Mouse (Mus musculus): ENCODE results near the gene Sorl1. TPM values are rescaled to one million over a fixed set of nuclear protein-coding genes. Genes with fewer than 3 reads are reported as not detected.

Gene Sorl1
- polyA plus RNA-seq, 1 experiment from 2014 or later, result 3.6 TPM

DNA sequence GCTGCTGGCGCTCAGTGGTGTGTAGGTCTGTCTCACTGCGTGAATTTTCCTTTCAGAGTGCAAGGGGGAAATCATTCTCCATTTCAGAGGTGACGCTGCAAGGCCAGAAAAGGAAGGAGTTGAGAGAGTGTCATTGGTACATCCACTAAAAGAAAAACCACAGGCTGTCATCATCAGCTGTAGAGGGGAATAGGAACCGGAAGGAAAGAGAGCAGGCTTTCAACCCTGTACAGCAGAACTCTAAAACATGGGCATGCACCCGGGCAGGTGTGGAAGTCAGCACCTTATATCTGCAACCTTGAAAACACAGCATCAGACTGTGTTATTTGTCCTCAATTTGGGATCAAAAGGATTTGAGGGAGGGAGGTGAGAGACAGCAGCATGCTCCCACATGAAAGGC is 34.6 kb upstream of the Sorl1 start:
- peaks cover 2 to 4% of the 10 kb centered on the region in 2 experiments; a peak in 2 of 4 replicates for H3K4me1 ChIP-seq (ENCODE audit: control insufficient read depth in 2 of 2, insufficient read depth in 2 of 2, low read length in 2 of 2)
- no peak overlapping the region for H3K4me2 ChIP-seq (ENCODE audit: low read length)
- no peak overlapping the region for H3K9ac ChIP-seq (ENCODE audit: low read length)
- 63% methylated on average over 5 of the region's 5 CpGs for WGBS
- H3K36me3 ChIP-seq (ENCODE audit: control insufficient read depth, insufficient read depth, low read length), result no peaks in the 10 kb centered on the region
- no peak overlapping the region for H3K27ac ChIP-seq (replicated peaks in 1 of 2; ENCODE audit: control insufficient read depth in 1 of 2, insufficient read depth in 1 of 2, low read depth in 2 of 2, low read length in 2 of 2)
- no peaks in the 10 kb centered on the region for H3K27me3 ChIP-seq (ENCODE audit: control insufficient read depth, insufficient read depth, low read length)
- no peak overlapping the region for H3K4me3 ChIP-seq (ENCODE audit: control insufficient read depth in 1 of 2, insufficient read depth in 1 of 2, low read depth in 1 of 2, low read length in 2 of 2)
- H3K9me3 ChIP-seq (ENCODE audit: control insufficient read depth, low read length), result no peaks in the 10 kb centered on the region
- ATAC-seq (ENCODE audit: insufficient number of reproducible peaks, insufficient read depth, low FRiP score, low read depth), result no peak

DNA sequence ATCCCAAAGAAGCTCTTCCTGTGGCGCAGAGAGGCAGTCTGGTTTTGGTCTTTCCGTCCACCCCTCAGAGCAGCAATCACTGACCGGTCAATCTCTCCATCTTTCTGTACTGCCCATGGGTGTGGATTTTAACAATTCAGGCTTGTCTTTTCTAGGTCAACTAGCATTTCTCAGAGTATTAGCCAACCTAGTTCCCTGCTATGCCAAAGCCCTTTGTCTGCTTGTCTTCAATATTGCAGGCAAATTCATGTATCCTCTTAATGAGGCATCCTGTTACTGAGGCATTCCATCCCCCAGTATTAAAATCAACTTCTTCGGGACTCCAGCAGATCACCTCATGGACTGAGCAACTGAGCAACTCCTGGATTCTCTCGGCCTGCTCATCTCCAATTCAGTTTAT is 33.9 kb upstream of the Sorl1 start:
- H3K4me2 ChIP-seq (ENCODE audit: low read length), result no peak overlapping the region
- 85% methylated on average over 5 of the region's 5 CpGs for WGBS
- no peaks in the 10 kb centered on the region for H3K27me3 ChIP-seq (ENCODE audit: control insufficient read depth, insufficient read depth, low read length)
- no peak overlapping the region for H3K27ac ChIP-seq (replicated peaks in 1 of 2; ENCODE audit: control insufficient read depth in 1 of 2, insufficient read depth in 1 of 2, low read depth in 2 of 2, low read length in 2 of 2)
- H3K9me3 ChIP-seq (ENCODE audit: control insufficient read depth, low read length), result no peaks in the 10 kb centered on the region
- peaks cover 2 to 4% of the 10 kb centered on the region in 2 experiments; a peak in 2 of 4 replicates for H3K4me1 ChIP-seq (ENCODE audit: control insufficient read depth in 2 of 2, insufficient read depth in 2 of 2, low read length in 2 of 2)
- no peaks in the 10 kb centered on the region for H3K36me3 ChIP-seq (ENCODE audit: control insufficient read depth, insufficient read depth, low read length)
- ATAC-seq (ENCODE audit: insufficient number of reproducible peaks, insufficient read depth, low FRiP score, low read depth), result no peak
- no peak overlapping the region for H3K4me3 ChIP-seq (ENCODE audit: control insufficient read depth in 1 of 2, insufficient read depth in 1 of 2, low read depth in 1 of 2, low read length in 2 of 2)
- H3K9ac ChIP-seq (ENCODE audit: low read length), result no peak overlapping the region

DNA sequence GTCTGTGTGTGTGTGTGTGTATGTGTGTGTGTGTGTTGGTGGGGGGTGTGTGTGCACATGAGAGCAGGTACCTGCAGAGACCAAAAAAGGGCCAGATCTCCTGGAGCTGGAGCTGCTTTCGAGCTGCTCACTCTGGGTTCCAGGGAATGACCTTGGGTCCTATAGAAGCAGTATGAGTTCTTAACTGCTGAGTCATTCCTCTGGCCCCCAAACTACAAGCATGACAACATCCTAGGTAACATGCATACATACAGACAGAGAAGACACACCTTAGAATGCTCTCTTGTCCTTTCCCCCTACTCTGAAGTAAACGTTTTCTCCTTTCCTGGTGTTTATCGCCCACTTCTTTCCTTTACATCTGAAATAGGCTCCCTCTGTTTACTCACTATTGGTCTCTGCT is 32.5 kb upstream of the Sorl1 start:
- Histone ChIP-seq H3K36me3 (ENCODE audit: control insufficient read depth, insufficient read depth, low read length) (no peaks in the 10 kb centered on the region), H3K9me3 (ENCODE audit: control insufficient read depth, low read length) (no peaks in the 10 kb centered on the region), H3K4me3 (ENCODE audit: control insufficient read depth in 1 of 2, insufficient read depth in 1 of 2, low read depth in 1 of 2, low read length in 2 of 2) (no peak overlapping the region), H3K9ac (ENCODE audit: low read length) (no peak overlapping the region), H3K4me2 (ENCODE audit: low read length) (no peak overlapping the region), H3K4me1 (ENCODE audit: control insufficient read depth in 2 of 2, insufficient read depth in 2 of 2, low read length in 2 of 2) (peaks cover 2 to 4% of the 10 kb centered on the region in 2 experiments; a peak in 2 of 4 replicates), H3K27ac (replicated peaks in 1 of 2; ENCODE audit: control insufficient read depth in 1 of 2, insufficient read depth in 1 of 2, low read depth in 2 of 2, low read length in 2 of 2) (no peak overlapping the region), H3K27me3 (ENCODE audit: control insufficient read depth, insufficient read depth, low read length) (no peaks in the 10 kb centered on the region)
- no peak for ATAC-seq (ENCODE audit: insufficient number of reproducible peaks, insufficient read depth, low FRiP score, low read depth)
- 73% methylated on average over 3 of the region's 3 CpGs for WGBS

DNA sequence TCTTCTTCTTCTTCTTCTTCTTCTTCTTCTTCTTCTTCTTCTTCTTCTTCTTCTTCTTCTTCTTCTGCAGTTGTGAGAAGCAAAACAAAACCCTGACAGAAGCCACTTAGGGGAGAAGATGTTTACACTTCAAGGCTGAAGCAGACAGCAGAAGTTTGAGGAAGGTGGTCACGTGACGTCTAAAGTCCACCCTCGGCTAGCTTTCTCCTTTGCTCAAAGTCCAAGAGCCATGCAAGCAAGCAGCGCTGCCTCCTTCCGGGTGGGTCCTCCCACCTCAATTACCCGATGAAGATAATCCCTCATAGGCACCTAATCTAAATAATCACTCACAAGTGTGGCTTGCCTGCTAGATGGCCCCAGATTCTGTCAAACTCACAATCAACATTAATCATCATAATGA is 30.6 kb upstream of the Sorl1 start:
- no peaks in the 10 kb centered on the region for H3K36me3 ChIP-seq (ENCODE audit: control insufficient read depth, insufficient read depth, low read length)
- no peak overlapping the region for H3K9ac ChIP-seq (ENCODE audit: low read length)
- no peak overlapping the region for H3K4me2 ChIP-seq (ENCODE audit: low read length)
- no peaks in the 10 kb centered on the region for H3K27me3 ChIP-seq (ENCODE audit: control insufficient read depth, insufficient read depth, low read length)
- 75% methylated on average over 6 of the region's 6 CpGs for WGBS
- no peak for ATAC-seq (ENCODE audit: insufficient number of reproducible peaks, insufficient read depth, low FRiP score, low read depth)
- no peak overlapping the region for H3K27ac ChIP-seq (replicated peaks in 1 of 2; ENCODE audit: control insufficient read depth in 1 of 2, insufficient read depth in 1 of 2, low read depth in 2 of 2, low read length in 2 of 2)
- H3K4me1 ChIP-seq (ENCODE audit: control insufficient read depth in 2 of 2, insufficient read depth in 2 of 2, low read length in 2 of 2), result no peaks in the 10 kb centered on the region
- H3K4me3 ChIP-seq (ENCODE audit: control insufficient read depth in 1 of 2, insufficient read depth in 1 of 2, low read depth in 1 of 2, low read length in 2 of 2), result no peak overlapping the region
- H3K9me3 ChIP-seq (ENCODE audit: control insufficient read depth, low read length), result no peaks in the 10 kb centered on the region

DNA sequence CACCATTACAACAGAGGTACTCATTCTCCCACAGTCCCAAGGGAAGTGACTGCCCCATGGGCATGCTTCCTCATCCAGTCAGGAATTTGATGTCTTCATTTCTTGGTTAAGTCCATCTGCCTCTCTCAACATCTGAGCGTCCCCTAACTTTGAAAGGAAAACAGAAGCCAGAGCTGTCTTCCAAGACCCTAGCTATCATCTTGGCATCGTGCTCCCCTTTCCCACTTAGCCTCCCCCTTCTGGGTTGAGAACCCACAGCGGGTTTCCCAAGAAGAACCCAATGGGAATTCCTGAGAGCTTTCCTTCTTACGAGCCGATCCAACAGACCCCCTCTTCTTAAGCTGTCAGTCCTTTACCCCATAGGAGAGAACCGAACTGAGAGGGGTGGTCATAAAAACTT is 24.7 kb upstream of the Sorl1 start:
- H3K27me3 ChIP-seq (ENCODE audit: control insufficient read depth, insufficient read depth, low read length), result no peaks in the 10 kb centered on the region
- WGBS, result 83% methylated on average over 6 of the region's 6 CpGs
- no peaks in the 10 kb centered on the region for H3K9me3 ChIP-seq (ENCODE audit: control insufficient read depth, low read length)
- no peaks in the 10 kb centered on the region for H3K4me1 ChIP-seq (ENCODE audit: control insufficient read depth in 2 of 2, insufficient read depth in 2 of 2, low read length in 2 of 2)
- H3K4me3 ChIP-seq (ENCODE audit: control insufficient read depth in 1 of 2, insufficient read depth in 1 of 2, low read depth in 1 of 2, low read length in 2 of 2), result no peak overlapping the region
- no peak for ATAC-seq (ENCODE audit: insufficient number of reproducible peaks, insufficient read depth, low FRiP score, low read depth)
- H3K36me3 ChIP-seq (ENCODE audit: control insufficient read depth, insufficient read depth, low read length), result no peaks in the 10 kb centered on the region
- H3K9ac ChIP-seq (ENCODE audit: low read length), result no peak overlapping the region
- no peak overlapping the region for H3K4me2 ChIP-seq (ENCODE audit: low read length)
- no peak overlapping the region for H3K27ac ChIP-seq (replicated peaks in 1 of 2; ENCODE audit: control insufficient read depth in 1 of 2, insufficient read depth in 1 of 2, low read depth in 2 of 2, low read length in 2 of 2)

DNA sequence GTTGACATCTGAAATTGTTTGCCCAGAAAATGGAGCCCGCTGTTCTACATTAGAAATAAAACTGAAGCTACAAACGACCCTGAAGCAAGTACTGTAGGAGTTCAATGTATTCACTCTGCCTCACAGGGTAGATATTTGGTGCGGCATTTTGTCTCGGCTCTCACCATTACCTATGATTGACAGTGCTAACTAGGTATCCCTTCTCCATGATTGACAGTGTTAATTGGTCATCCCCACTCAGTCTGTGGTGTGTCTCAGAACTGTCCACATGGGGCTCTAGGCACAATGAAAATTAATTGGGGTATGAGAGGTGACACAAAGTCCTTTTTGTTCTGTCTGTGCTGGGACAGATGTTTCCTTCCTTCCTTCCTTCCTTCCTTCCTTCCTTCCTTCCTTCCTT is 23.9 kb upstream of the Sorl1 start:
- H3K9ac ChIP-seq (ENCODE audit: low read length), result no peak overlapping the region
- H3K4me3 ChIP-seq (ENCODE audit: control insufficient read depth in 1 of 2, insufficient read depth in 1 of 2, low read depth in 1 of 2, low read length in 2 of 2), result no peak overlapping the region
- H3K36me3 ChIP-seq (ENCODE audit: control insufficient read depth, insufficient read depth, low read length), result no peaks in the 10 kb centered on the region
- no peaks in the 10 kb centered on the region for H3K9me3 ChIP-seq (ENCODE audit: control insufficient read depth, low read length)
- H3K4me2 ChIP-seq (ENCODE audit: low read length), result no peak overlapping the region
- H3K27ac ChIP-seq (replicated peaks in 1 of 2; ENCODE audit: control insufficient read depth in 1 of 2, insufficient read depth in 1 of 2, low read depth in 2 of 2, low read length in 2 of 2), result no peak overlapping the region
- no peaks in the 10 kb centered on the region for H3K4me1 ChIP-seq (ENCODE audit: control insufficient read depth in 2 of 2, insufficient read depth in 2 of 2, low read length in 2 of 2)
- no peaks in the 10 kb centered on the region for H3K27me3 ChIP-seq (ENCODE audit: control insufficient read depth, insufficient read depth, low read length)
- WGBS, result 76% methylated on average over 4 of the region's 4 CpGs
- no peak for ATAC-seq (ENCODE audit: insufficient number of reproducible peaks, insufficient read depth, low FRiP score, low read depth)

DNA sequence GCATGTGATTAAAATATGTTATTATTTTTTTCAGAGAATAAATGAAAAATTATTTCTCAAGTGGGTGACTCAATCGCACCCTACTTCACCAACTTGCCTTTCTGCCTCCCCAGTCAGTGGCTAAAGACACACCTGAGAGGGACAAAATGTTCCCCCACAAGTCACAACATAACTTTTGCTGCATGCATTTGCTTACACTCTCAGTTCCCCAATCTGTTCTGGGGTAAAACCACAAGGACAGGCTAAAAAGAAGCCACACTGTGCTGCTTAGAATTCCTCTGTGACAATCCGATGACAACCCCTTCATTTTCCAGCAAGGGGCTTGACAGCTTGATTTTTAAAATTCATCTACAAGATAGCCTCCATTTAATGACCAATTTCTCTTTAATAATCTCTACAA is 22.4 kb upstream of the Sorl1 start:
- no peak overlapping the region for H3K4me2 ChIP-seq (ENCODE audit: low read length)
- H3K27ac ChIP-seq (replicated peaks in 1 of 2; ENCODE audit: control insufficient read depth in 1 of 2, insufficient read depth in 1 of 2, low read depth in 2 of 2, low read length in 2 of 2), result no peak overlapping the region
- ATAC-seq (ENCODE audit: insufficient number of reproducible peaks, insufficient read depth, low FRiP score, low read depth), result no peak
- H3K9me3 ChIP-seq (ENCODE audit: control insufficient read depth, low read length), result no peaks in the 10 kb centered on the region
- no peaks in the 10 kb centered on the region for H3K36me3 ChIP-seq (ENCODE audit: control insufficient read depth, insufficient read depth, low read length)
- H3K4me3 ChIP-seq (ENCODE audit: control insufficient read depth in 1 of 2, insufficient read depth in 1 of 2, low read depth in 1 of 2, low read length in 2 of 2), result no peak overlapping the region
- no peak overlapping the region for H3K9ac ChIP-seq (ENCODE audit: low read length)
- no peaks in the 10 kb centered on the region for H3K27me3 ChIP-seq (ENCODE audit: control insufficient read depth, insufficient read depth, low read length)
- 76% methylated on average over 2 of the region's 2 CpGs for WGBS
- H3K4me1 ChIP-seq (ENCODE audit: control insufficient read depth in 2 of 2, insufficient read depth in 2 of 2, low read length in 2 of 2), result no peaks in the 10 kb centered on the region

DNA sequence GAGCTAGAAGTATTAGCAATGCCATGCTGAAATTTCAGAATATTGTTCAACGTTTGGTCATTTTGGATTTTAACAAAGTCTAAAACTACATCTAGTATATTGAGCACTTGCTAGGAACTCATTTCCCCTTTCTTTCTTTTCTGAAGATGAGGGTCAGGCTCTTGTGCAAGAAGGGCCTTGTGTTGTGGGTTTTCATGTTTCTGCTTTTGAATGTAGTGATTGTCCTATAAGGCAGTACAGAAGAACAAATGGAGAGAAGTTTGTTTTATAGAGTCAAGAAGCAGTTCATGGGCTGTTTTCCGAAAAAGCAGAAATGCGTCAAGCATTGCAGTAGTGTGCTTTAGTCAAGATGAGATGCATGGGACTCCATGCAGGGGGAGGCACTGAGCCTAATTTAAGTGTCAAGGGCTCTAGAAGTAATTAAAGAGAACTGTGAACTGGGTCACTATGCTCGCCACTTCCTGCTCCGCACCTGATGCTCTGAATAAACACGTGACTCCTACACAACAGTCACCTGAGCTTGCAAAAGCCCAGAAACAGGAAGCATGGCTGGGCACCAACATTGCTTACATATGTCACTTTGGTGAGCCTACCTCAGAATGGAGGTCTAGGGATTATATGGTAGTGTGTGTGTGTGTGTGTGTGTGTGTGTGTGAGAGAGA is 17.6 kb upstream of the Sorl1 start:
- WGBS, result 81% methylated on average over 6 of the region's 6 CpGs
- Histone ChIP-seq H3K9ac (ENCODE audit: low read length) (no peak overlapping the region), H3K27me3 (ENCODE audit: control insufficient read depth, insufficient read depth, low read length) (no peaks in the 10 kb centered on the region), H3K4me1 (ENCODE audit: control insufficient read depth in 2 of 2, insufficient read depth in 2 of 2, low read length in 2 of 2) (no peaks in the 10 kb centered on the region), H3K4me2 (ENCODE audit: low read length) (no peak overlapping the region), H3K4me3 (ENCODE audit: control insufficient read depth in 1 of 2, insufficient read depth in 1 of 2, low read depth in 1 of 2, low read length in 2 of 2) (no peak overlapping the region), H3K27ac (replicated peaks in 1 of 2; ENCODE audit: control insufficient read depth in 1 of 2, insufficient read depth in 1 of 2, low read depth in 2 of 2, low read length in 2 of 2) (no peak overlapping the region), H3K36me3 (ENCODE audit: control insufficient read depth, insufficient read depth, low read length) (no peaks in the 10 kb centered on the region), H3K9me3 (ENCODE audit: control insufficient read depth, low read length) (no peaks in the 10 kb centered on the region)
- ATAC-seq (ENCODE audit: insufficient number of reproducible peaks, insufficient read depth, low FRiP score, low read depth), result no peak

Measured in heart, embryonic 14.5 days (tissue).